Mouse (Mus musculus) WW6 (cell line): ENCODE results near the gene Vhl.

Experiments
- DNase-seq: peaks from one replicate; pipeline ENCODE4 v3.0.0-alpha.2; 2013; ENCODE audit warnings: low read depth, low spot score

Vhl gene

GRCm38 (mm10) chr6:113623941-113624751 is at the start of gene Vhl:
TSS of gene Vhl (plus strand) at chr6:113623959.
- no peak for DNase-seq

GRCm38 (mm10) chr6:113576044-113576443 is 47.7 kb upstream of the Vhl start:
- no peak for DNase-seq

GRCm38 (mm10) chr6:113579306-113579705 is 44.5 kb upstream of the Vhl start:
- DNase-seq, result no peak

GRCm38 (mm10) chr6:113583023-113583422 is 40.7 kb upstream of the Vhl start:
- no peak for DNase-seq

GRCm38 (mm10) chr6:113585065-113585464 is 38.7 kb upstream of the Vhl start:
- DNase-seq, result no peak

GRCm38 (mm10) chr6:113586466-113587183 is 37.1 kb upstream of the Vhl start:
- no peak for DNase-seq

GRCm38 (mm10) chr6:113592637-113593036 is 31.1 kb upstream of the Vhl start:
- DNase-seq, result no peak

GRCm38 (mm10) chr6:113597945-113598344 is 25.8 kb upstream of the Vhl start:
- DNase-seq, result no peak

GRCm38 (mm10) chr6:113599833-113600232 is 23.9 kb upstream of the Vhl start:
- DNase-seq, result no peak

- DNase-seq, result no peak
These were observed 23.1 kb upstream of the Vhl start, which contains the start of gene Fancd2os for GRCm38 (mm10) chr6:113600543-113601139. TSS of gene Fancd2os (minus strand) at chr6:113600715.

GRCm38 (mm10) chr6:113602821-113603220 is 20.9 kb upstream of the Vhl start:
- DNase-seq, result no peak

GRCm38 (mm10) chr6:113603993-113604392 is 19.8 kb upstream of the Vhl start:
- no peak for DNase-seq

- DNase-seq, result peak; percentile 91
These were observed 19.1 kb upstream of the Vhl start, which contains the start of gene Brk1 for GRCm38 (mm10) chr6:113604432-113605223. TSS of gene Brk1 (plus strand) at chr6:113604772.

- no peak for DNase-seq
These were observed 18.6 kb upstream of the Vhl start for GRCm38 (mm10) chr6:113605224-113605545.

- DNase-seq, result no peak
These were observed 14.9 kb upstream of the Vhl start for GRCm38 (mm10) chr6:113608871-113609270.

GRCm38 (mm10) chr6:113609293-113609692 is 14.5 kb upstream of the Vhl start:
- no peak for DNase-seq

- DNase-seq, result no peak
These were observed 11.3 kb upstream of the Vhl start for GRCm38 (mm10) chr6:113612258-113612969.

GRCm38 (mm10) chr6:113614152-113614551 is 9.6 kb upstream of the Vhl start:
- no peak for DNase-seq

- no peak for DNase-seq
These were observed 8.8 kb upstream of the Vhl start for GRCm38 (mm10) chr6:113614997-113615396.

GRCm38 (mm10) chr6:113615489-113615888 is 8.3 kb upstream of the Vhl start:
- no peak for DNase-seq

GRCm38 (mm10) chr6:113623386-113623785 is 373 bp upstream of the Vhl start:
- no peak for DNase-seq
